Mouse (Mus musculus): ENCODE measurements around the gene Gm42688.

- no peak for TF ChIP-seq POLR2A (IDR thresholded peaks at IDR 0.05; ENCODE audit: borderline replicate concordance, extremely low read depth, insufficient read depth, insufficient read length, poor library complexity, severe bottlenecking)
- TF ChIP-seq CTCF (IDR thresholded peaks at IDR 0.05; ENCODE audit: borderline replicate concordance, extremely low read depth, insufficient read depth, insufficient read length): no peak
Observed at GRCm38 (mm10) chr6:83080210-83080609, 21.2 kb upstream of the Gm42688 start.

Measured in brain, embryonic 14.5 days (tissue).